Mouse (Mus musculus) kidney, postnatal 4 days (tissue): ENCODE results near the gene Tmem175.
"Not testable (repeated sequence)": the region's sequence is repeated elsewhere in the genome, so short reads cannot be mapped to it uniquely, and the experiment has no call there.

Experiments used
- DNase-seq, 2 experiments: peaks; one replicate each; pipeline ENCODE4 v3.0.0; 2021; ENCODE audit warnings: mixed read lengths in 2 of 2

Gene Tmem175

DNA sequence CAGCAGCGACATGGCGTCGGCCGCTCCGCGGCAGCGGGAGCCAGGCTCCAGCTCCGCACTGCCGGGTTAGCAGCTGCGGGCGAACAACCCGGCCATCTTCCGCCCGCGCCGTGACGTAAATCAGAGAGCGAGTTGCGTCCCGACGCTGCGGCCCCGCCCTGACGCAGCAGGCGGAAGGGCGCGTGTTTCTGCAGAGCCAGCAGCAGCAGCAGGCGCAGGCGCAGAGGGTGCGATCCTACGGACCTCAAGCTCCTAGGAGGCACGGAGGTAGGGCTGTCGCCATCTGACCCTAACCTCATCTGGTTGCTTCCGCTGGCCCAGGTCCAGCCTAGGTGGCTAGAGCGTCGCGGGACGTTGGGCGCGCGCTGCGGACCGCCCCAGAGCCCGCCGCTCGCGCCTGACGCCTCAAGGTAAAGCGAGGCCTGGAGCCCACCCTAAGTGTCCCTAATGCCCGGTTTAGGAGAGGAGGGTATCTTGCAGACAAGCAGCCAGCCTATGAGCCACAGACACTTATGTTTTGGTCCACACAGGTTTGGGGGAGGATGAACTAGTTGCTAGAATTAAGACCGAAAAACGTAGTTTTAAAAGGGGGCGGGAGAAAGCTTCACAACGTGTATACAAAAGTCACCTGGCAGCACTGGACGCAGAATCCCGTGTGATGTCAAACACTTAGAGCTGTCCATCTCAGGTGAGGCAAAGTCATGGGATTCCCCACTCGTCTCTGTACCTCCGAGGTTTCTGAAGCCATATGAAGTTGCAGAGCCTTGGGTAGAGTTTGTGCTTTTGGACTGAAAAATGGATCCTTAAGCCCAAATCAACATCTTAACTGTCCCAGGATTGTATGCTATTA, at the start of gene Tmem175, which contains the start of gene Gak:
TSS of gene Tmem175 (plus strand) at position 137 of the 850 bp plus-strand sequence.
TSS of gene Gak (minus strand) at position 122 of the 850 bp plus-strand sequence.
- DNase-seq, result peak; percentile 93 to 96

DNA sequence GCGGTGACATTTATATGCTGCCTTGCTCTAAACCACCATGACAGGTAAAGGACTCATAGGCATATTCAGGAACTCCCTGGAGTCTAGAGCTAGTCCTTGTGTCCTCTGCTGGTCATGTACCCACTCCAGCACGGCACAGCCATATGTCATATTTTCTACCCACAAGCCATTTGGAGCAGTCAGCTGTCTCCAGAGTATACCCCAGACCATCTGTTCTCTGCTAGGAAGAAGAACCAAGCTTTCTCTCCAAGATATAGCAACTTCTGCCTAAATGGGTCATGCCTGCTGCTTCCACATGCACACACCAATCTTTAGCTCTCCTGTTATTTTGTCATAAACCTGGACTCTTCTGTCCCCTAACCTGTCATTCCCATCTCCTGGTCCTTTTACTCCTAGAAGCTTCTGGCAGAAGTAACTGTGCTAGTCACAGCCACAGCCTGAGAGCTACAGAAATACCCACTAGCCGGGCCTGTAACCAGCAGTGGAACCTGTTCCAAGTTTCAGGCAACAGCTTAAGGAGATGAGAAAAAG, 48.1 kb upstream of the Tmem175 start:
- no peak for DNase-seq

DNA sequence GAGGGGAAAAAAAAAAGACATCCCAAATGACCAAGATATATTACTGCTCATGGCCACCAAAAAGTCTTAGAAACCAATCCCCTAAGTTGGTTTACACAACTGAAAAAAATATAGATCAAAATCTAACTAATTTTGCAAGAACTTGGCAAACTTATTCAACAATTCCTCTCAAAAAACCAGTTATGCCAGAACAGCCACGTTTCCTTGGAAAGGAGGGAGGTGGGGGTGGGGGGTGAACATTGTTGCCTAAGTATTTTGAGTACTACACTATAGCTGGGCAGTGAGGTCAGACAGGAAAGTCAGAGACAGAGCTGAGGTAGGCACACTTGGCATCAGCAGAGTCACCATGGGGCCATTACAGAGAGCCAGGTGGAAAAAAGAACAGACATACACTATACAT, 29.6 kb upstream of the Tmem175 start:
- DNase-seq, result no peak

DNA sequence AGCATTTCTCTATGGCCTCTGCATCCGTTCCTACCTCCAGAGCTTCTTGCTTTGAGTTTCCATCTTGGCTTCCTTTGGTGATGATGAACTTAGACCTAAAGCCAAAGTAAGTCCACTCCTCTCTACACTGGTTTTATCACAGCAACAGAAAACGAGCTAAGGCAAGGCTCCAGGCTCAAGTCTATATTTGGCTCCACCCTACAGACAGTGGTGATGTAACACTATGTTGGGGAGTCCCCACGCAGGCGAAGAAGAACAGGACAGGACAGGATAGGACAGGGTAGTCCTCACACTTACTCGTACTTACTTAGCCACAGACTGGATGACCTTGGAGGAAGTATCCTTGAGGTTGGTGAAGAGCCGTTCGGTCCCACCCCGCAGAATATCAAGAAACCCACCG, 27.0 kb upstream of the Tmem175 start:
- no peak for DNase-seq

DNA sequence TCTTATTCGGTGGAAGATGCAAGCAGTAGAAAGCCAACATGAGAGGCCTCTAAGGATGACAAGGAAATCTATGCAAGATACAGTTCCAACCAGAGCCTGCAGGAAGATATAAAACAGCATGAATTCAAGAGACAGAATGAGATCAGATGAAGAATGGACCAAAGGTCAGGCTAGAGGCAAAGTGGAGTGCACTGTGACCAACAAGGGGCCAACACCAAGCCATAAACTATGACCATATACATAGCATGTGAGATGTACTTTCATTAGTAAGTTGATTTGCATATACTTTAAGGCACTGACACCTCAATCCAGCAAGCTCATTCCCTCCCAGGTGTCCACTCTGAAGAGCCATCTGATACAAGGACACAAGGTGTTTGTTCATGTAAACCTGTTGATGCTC, 19.1 kb upstream of the Tmem175 start:
- no peak for DNase-seq

DNA sequence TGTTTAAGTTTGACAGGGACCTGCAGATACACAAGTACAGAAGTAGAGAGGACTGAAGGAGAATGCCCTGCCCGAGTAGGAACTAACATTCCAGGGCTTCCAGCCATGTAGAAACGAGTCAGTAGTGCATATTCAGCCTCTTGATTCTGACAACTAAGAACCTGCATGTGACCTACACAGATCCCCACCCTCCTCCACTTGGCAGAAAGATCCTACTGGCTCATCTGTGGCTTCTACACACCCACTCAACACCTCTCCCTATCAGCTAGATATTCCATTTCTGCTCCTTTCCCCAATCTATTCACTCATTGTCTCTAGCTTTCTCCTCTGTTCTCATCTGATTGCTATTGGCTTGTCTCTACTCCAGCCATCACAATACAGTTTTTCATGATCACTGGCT, 7.7 kb upstream of the Tmem175 start:
- DNase-seq, result no peak

DNA sequence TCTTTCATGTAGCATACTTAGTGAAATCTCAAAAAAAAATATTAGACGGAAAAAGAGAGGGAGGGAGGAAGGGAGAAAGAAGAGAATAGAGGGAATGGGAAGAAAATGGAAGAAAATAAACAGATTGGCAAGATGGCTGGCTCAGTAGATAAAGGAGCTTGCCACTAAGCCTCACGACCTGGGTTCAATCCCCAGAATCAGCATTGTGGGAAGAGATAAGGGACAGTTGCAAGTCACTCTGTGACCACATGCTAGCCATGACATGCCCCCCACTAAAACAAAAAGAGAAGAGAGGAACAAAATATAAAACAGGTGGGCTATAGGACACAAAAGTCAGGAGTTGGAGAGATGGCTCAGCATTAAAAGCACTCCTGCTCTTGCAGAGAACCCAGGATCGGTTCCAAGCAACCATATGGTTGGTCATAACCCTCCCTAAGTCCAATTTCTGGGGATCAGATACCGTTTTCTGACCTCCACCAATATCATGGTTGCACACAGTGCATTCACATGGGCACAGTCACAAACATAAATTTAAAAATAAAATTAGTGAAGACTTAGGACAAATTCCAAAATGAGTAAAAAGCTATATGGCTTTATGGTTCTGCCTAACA, 3.4 kb upstream of the Tmem175 start:
- DNase-seq, result no peak

DNA sequence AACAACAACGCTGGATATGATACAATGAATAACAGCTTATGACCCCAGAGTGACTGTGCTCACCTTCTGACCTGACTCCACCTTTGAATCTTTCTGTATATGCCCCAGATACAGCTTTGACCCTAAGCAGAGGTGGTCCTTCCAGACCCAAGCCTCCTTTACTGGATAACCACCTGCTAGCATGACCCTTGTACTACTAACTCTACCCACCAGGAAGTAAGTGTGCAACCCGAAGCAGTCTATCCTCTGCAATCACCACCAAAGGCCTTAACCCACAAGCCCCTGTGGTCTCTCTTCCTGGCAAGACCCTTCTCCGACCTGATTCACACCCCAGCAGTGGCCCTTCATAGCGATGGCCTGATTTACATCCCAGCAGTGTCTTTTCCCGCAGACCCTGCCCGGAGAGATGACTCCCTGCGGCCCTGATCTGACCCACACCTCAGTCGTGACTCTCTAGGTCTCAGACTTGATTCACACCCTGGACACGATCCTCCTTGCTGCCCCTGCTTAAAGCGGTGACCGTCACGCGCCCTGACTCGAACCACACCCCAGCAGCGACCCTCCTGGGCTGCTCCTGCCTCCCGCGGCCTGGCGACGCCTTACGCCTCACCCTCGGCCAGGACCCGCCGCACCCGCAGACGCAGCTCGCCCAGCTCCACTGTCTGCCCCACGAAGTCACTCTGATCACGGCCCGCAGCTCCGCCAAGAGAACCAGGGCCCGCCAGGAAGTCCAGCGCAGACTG, 508 bp upstream of the Tmem175 start:
- peak in 1 of 2 experiments; percentile 7 for DNase-seq

DNA sequence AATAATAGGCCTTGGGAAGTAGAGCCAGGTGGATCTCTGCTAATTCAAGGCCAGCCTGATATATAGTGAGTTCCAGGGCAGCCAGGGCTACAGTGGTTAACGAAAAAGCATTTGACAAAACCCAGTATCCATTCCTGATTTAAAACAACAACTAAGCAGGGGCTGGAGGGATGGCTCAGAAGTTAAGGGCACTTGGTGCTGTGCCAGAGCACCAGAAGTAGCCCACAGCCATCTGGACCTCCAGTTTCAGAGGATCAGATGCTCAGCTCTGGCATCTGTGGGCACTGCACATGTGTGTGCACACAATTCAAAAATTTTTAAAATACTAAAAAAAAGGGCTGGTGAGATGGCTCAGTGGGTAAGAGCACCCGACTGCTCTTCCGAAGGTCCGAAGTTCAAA, 4.1 kb downstream of the Tmem175 start:
- no peak for DNase-seq

DNA sequence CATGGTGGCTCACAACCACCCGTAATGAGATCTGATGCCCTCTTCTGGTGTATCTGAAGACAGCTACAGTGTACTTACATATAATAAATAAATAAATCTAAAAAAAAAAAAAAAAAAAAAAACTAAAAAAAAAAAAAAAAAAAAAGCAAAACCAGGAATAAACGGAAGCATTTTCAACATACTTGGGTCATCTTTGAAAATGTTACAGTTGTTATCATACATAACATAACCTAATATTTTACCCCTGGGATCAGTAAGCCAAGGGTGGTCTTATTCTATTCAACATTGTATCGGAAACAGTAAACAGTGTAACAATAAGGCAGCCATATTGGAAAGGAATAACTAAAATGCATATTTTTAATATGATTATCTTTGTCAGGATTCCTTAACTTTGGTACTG, 4.5 kb downstream of the Tmem175 start:
- DNase-seq, result not testable (repeated sequence)

DNA sequence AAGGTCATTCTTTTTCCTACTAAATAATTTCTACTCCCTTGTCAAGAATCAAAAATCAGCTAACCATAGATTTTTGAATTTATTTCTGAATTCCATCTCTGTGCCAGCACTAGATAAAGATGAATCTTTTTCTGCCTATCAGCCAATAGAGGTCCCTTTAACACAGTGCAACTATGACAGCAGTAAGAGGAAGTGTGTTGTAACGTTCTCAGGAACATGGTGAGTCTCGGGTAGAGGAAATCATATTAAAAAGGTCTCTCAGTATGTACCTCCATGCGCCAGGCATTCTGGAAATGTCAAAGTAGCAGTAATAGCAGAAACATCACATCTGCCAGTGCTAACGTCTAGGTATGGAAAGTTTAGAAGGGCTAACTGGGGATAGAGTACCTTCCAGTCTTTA, 6.6 kb downstream of the Tmem175 start:
- DNase-seq, result no peak

DNA sequence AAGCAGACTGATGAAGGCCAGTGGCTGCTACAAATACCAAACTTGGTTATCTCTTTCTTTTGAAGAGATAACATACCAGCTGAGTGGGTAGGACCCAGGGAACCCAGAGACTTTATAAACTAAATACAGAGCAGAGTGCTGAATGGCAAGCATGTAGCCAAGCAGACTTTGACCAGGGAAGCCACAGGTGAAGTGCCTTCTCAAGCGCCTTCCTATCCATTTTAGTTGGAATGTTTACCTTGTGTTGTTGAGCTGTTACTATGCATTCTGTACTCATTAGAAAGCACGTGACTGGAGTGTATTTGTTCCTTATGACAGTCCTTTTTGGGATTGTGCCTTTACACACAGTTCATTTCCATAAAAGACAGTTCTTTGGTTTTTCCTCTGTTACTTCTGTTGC, 14.1 kb downstream of the Tmem175 start:
- no peak for DNase-seq

DNA sequence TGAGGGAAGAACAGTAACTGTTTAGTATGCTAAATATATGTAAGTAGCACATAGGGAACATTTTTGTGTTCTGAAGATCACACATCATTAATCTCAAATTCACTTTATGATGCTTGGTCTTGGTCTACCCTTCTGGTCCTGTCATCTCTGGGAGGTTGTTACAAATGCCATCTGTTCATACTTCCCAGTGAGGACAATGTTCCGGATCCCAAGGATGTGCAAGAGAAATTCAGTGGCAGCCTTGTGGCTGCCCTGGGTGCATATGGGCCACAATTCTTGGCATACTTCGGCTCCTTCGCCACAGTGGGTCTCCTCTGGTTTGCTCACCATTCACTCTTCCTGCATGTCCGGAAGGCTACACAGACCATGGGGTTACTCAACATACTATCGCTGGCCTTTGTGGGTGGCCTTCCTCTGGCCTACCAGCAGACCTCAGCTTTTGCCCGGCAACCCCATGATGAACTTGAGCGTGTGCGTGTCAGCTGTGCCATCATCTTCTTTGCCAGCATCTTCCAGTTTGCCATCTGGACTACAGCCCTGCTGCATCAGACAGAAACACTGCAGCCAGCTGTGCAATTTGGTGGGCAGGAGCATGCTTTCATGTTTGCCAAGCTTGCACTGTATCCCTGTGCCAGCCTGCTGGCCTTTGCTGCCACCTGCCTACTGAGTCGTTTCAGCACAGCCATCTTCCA, 16.2 kb downstream of the Tmem175 start:
- no peak for DNase-seq

DNA sequence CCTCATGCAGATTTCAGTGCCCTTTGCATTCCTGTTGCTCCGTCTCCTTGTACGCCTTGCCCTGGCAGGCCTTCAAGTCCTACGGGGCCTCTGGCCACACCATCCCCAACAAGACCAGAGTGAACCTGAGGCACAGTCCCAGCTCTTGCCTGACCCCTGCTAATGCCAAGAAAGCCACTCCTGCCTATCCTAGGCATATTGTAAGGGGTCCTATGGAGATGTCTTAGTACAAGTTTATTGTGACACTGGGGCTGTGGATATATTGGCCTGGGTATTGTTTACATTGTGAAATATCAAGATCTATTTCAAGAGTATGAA, 16.7 kb downstream of the Tmem175 start:
- DNase-seq, result no peak

DNA sequence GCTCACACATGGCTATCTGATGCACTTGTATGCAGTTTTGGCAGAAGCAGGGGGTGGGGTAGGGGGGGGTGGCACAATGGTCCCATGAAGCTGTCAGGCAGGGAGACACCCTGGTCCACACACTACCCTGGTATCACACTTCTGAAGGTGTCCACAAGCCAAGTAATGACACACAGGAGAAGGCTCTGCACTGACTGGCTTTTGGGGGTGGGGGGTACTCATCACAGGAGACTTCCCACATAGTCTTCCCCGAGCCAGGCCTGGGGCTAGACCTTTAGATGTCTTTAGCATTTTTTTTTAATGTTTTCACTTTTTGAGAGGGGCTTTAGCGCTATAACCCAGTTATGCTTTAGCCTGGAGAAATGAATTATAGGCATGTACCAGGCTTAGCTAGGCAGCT, 17.7 kb downstream of the Tmem175 start:
- no peak for DNase-seq

DNA sequence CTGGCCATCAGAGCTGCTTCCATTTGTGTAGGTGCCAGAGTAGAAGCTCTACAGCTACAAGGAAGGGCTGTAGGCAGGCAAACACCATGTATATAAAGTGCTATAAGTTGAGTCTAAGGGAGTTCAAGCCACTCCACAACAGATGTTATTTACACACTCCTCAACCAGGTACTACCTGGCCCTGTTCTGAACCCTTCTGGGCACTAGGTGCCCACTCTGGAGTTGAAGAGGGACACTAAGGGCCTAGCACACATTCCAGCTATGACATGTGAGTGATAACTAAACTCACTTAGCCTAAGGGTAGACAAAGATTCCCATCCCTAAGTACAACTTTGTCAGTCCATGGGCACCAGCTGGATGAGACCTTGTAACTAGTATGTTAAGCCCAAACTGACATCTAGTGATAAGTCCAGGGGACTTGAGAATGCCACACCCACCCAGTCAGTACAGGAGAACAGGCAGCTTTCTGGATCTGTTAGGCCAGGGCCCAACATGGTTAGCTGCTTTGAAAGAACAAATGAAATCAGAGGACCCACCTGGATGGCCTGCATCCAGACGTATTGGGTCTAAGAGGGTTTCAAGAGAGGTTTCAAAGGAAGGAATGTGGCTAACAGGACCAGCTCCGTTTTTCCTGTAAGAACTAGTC, 18.4 kb downstream of the Tmem175 start:
- DNase-seq, result no peak

DNA sequence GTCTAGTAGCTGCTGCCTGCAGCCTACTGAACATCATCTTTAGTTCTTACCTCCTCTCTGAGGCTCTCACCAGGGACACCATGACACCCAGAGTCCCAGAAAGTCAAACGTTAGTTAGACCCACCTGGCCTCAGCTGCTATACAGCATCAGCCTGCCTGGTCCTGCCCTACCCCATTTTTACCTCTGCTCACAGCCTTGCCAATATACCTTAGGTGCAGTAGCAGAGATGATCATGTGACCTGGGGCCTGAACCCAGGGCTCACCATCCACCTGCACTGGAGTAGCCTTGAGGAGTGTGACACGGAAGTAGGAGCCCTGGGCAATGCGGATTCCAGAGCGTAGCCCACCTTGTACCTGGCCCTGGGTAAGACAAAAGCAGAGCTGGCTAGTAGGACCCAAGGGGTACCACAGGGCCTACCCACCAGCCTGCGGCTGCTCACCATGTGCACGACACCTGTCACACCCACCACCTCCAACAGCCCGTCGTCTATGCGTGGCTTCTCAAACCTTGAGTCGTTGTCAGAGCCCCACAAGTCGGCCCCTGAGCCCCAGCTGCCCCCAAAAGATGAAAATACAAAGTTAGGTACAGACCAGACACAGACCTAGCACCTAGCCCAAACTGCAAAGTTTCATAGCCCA, 19.5 kb downstream of the Tmem175 start:
- no peak for DNase-seq

DNA sequence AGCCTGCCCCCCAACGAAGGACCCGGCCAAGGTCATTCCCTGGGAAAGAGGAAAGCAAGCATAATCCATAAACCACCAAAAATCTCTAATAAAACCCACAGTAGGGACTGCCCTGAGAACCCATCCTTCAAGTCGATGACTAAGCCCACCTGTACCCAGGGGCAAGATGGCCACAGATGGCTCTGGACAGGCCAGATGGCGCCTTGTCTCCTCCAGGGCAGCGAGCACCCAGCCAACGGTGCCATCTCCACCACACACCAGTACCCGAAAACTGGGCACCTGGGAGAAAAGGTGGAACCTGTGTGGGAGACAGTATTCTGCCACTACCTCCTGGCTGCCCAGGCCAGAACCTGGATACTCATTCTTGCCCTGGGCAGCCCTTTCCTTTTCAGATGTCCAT, 20.8 kb downstream of the Tmem175 start:
- no peak for DNase-seq

DNA sequence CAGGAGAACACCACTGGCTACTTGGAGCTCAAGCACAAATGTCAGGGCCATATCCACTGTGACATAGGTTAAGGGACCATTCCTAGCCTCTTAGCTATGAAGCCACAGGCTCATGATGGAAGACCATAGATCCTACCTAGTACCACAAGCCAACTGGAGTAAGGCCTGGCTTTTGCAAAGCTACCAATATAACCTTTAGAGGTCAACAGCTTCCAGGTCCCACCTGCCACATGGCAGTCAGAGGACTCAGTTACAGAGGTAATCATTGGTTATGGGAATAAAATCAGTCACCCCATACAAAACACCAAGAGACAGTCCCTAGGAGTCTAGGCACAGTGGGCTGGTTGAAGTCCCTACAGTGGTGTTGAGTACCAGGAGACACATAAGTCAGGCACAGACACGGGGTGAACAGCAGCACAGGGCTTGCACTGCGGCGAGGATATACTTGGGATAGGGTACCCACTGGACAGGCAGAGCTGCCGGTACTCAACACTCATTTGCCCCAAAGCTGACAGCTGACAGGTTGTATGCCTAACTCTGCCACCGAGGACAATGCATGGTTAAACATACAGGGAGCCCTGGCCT, 21.7 kb downstream of the Tmem175 start:
- no peak for DNase-seq

DNA sequence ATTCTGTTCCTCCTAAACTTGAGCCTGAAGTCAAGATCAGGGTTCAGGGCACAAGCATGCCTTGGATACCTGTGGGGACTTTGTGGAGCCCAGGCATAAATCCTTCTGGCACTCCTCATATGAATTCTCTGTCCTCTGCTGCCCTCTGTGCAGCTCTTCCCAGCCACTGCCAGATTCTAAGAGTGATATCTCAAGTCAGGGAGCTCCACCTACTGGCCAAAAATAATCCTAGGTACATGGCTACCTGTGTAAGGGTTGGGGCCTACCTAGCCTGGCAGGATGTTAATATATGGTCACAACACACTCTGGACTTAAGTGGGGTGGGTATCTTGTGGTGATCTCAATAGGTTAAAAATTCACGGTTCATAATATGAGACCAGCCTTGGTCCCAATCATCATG, 22.3 kb downstream of the Tmem175 start:
- DNase-seq, result peak; percentile 58 to 69

DNA sequence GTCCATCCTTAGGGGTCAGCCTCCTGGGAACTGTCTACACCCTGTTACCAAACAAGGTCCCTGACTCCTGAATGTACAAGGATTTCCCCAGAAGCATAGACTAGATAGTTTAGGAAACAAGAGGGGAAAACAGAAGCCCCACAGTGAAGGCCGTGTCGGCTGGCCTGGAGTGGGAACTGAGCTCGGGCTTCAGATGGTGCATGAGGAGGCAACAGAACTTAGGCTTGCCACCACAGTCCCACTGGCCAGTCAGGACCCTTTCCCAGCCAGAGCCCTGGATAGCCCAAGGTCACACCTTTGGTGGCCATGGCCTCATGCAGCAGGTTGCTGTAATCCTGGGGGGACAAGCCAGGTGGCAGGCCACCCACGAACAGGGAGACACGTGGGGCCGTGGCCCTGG, 23.8 kb downstream of the Tmem175 start:
- DNase-seq, result no peak
